Comparison of ENCODE assay signal across 26 mouse cellular contexts in the genomic region with DNA sequence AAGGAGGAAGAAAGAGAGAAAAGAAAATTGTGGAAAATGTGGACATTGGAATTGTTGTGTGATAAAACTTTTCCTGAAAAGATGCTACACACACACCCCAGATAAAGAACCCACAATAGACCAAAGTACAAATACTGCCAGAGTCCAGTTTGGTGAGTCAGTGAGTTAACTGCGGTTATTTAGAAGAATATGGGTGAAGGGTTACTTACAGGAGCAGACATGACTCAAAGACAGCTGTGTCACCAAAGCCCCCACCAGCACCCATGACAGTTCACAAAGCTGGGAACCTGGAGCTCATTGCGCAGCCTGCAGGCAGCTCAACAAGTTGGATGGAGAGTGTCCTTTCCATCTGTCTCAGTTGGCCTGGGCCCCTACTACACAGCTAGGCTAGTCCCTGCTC. TPM values are rescaled to one million over a fixed set of nuclear protein-coding genes. Genes with fewer than 3 reads are reported as not detected.
DNase-seq lines count a peak whose midpoint lies in the region; ATAC-seq and TF ChIP-seq lines count a peak whose summit lies in the region.
"Had no signal": no experiment of that assay in that cellular context is flagged by ENCODE, and none has a peak within 500 bp of the region (broad histone marks: within the 10 kb centered on the region; RNA-seq: fewer than 3 reads in every experiment).

No protein-coding gene starts in this region.

- H3K4me1 ChIP-seq in intestine, embryonic 16.5 days (ENCODE audit: control insufficient read depth, insufficient read depth, low read length) = peaks cover 11% of the 10 kb centered on the region
- no peaks in the 10 kb centered on the region for H3K4me1 ChIP-seq in stomach, postnatal 0 days (replicated peaks; ENCODE audit: control insufficient read depth, insufficient read depth)
- H3K4me1 ChIP-seq: embryonic facial prominence, embryonic 15.5 days had no signal

- no peaks in the 10 kb centered on the region for H3K36me3 ChIP-seq in C2C12 (ENCODE audit: control insufficient read depth, insufficient read depth)
- H3K36me3 ChIP-seq in intestine, embryonic 16.5 days (ENCODE audit: control insufficient read depth, insufficient read depth, low read length) = no peaks in the 10 kb centered on the region
- H3K36me3 ChIP-seq in stomach, postnatal 0 days (ENCODE audit: control insufficient read depth, insufficient read depth, low read length) = no peaks in the 10 kb centered on the region
- H3K36me3 ChIP-seq: embryonic facial prominence, embryonic 13.5 days; embryonic facial prominence, embryonic 15.5 days; forebrain, embryonic 10.5 days; forebrain, embryonic 12.5 days had no signal

- TF ChIP-seq CTCF in C2C12 (IDR thresholded peaks at IDR 0.05; ENCODE audit: control insufficient read depth, insufficient read depth, insufficient read length) = no peak
- TF ChIP-seq CTCF in stomach, postnatal 0 days (IDR thresholded peaks at IDR 0.05; ENCODE audit: low read depth) = no peak

- H3K79me3 ChIP-seq in C2C12 (ENCODE audit: low read depth) = no peaks in the 10 kb centered on the region

- H3K4me2 ChIP-seq in intestine, embryonic 16.5 days (ENCODE audit: low read depth, low read length) = no peak overlapping the region
- H3K4me2 ChIP-seq in stomach, postnatal 0 days (replicated peaks; ENCODE audit: low read depth) = no peak overlapping the region
- H3K4me2 ChIP-seq: embryonic facial prominence, embryonic 13.5 days; embryonic facial prominence, embryonic 15.5 days; forebrain, embryonic 12.5 days had no signal

- no peaks in the 10 kb centered on the region for H3K79me2 ChIP-seq in C2C12 (ENCODE audit: control insufficient read depth, insufficient read depth)

- WGBS in intestine, embryonic 16.5 days = 79% methylated on average over 2 of the region's 2 CpGs
- WGBS in stomach, postnatal 0 days = 86% methylated on average over 2 of the region's 2 CpGs

- no peak overlapping the region for H3K4me3 ChIP-seq in C2C12 (ENCODE audit: insufficient read depth, poor library complexity, severe bottlenecking)
- H3K4me3 ChIP-seq in intestine, embryonic 16.5 days (ENCODE audit: low read length) = no peak overlapping the region
- H3K4me3 ChIP-seq in stomach, postnatal 0 days (ENCODE audit: low read depth, low read length) = no peak overlapping the region
- H3K4me3 ChIP-seq: embryonic facial prominence, embryonic 13.5 days; embryonic facial prominence, embryonic 15.5 days; erythroblast, embryonic 14.5 days; forebrain, embryonic 10.5 days; forebrain, embryonic 12.5 days had no signal

- H3K9me3 ChIP-seq in intestine, embryonic 16.5 days (ENCODE audit: control insufficient read depth, low read length) = no peaks in the 10 kb centered on the region
- no peaks in the 10 kb centered on the region for H3K9me3 ChIP-seq in stomach, postnatal 0 days (ENCODE audit: control insufficient read depth, low read length)
- H3K9me3 ChIP-seq: embryonic facial prominence, embryonic 13.5 days; embryonic facial prominence, embryonic 15.5 days; forebrain, embryonic 12.5 days had no signal

- no peak overlapping the region for H3K9ac ChIP-seq in intestine, embryonic 16.5 days (ENCODE audit: low read depth, low read length)
- H3K9ac ChIP-seq in stomach, postnatal 0 days (ENCODE audit: low read length) = no peak overlapping the region
- H3K9ac ChIP-seq: embryonic facial prominence, embryonic 13.5 days; embryonic facial prominence, embryonic 15.5 days; forebrain, embryonic 12.5 days had no signal

- no peak overlapping the region for H3ac ChIP-seq in C2C12 (ENCODE audit: control insufficient read depth, insufficient read length, low read depth)

- DNase-seq in stomach, postnatal 0 days (ENCODE audit: low spot score) = no peak
- DNase-seq in heart, adult 8-10 months (ENCODE audit: low spot score) = no peak
- no peak for DNase-seq in kidney, postnatal 4 days
- DNase-seq: adrenal gland, adult 2 months; adrenal gland, postnatal 10 days; adrenal gland, postnatal 25 days; B cell, adult 2 months; cerebellum, adult 11 months; cerebellum, adult 18-20 months; cerebellum, adult 8-10 months; cerebellum, adult 9-11 months; cerebellum, postnatal 14 days; cerebellum, postnatal 36 days; embryo, embryonic 11 days had no signal

- no peak for TF ChIP-seq EP300 in stomach, postnatal 0 days (optimal IDR thresholded peaks at IDR 0.05)

- ATAC-seq in intestine, embryonic 16.5 days = peak; percentile 85
- peak; percentile 49; the same call in 1 of the 2 replicates for ATAC-seq in stomach, postnatal 0 days (ENCODE audit: low FRiP score, low TSS enrichment)
- ATAC-seq: forebrain, embryonic 14.5 days; forebrain, embryonic 16.5 days had no signal

- no peak overlapping the region for H3K27ac ChIP-seq in intestine, embryonic 16.5 days (ENCODE audit: low read length)
- H3K27ac ChIP-seq in stomach, postnatal 0 days (replicated peaks) = no peak overlapping the region
- H3K27ac ChIP-seq: embryonic facial prominence, embryonic 13.5 days; embryonic facial prominence, embryonic 15.5 days; forebrain, embryonic 10.5 days; forebrain, embryonic 12.5 days had no signal

- H3K27me3 ChIP-seq in C2C12 (ENCODE audit: control insufficient read depth, insufficient read depth, insufficient read length) = no peaks in the 10 kb centered on the region
- no peaks in the 10 kb centered on the region for H3K27me3 ChIP-seq in intestine, embryonic 16.5 days (replicated peaks; ENCODE audit: control insufficient read depth, insufficient read depth, low read length)
- no peaks in the 10 kb centered on the region for H3K27me3 ChIP-seq in stomach, postnatal 0 days (ENCODE audit: control insufficient read depth, insufficient read depth, low read length)

TF ChIP-seq in C2C12, 6 proteins besides CTCF, POLR2A, EP300 and RAD21:
- no peak for TF ChIP-seq MYOG (IDR thresholded peaks at IDR 0.05; ENCODE audit: control insufficient read depth, extremely low read depth, insufficient read length)
- TF ChIP-seq CEBPB (IDR thresholded peaks at IDR 0.05; ENCODE audit: low read depth) = no peak
- peak; percentile 83 for TF ChIP-seq MYOD1 (IDR thresholded peaks at IDR 0.05; ENCODE audit: control insufficient read depth, insufficient read length, low read depth)
- no peak for TF ChIP-seq FOSL1 (IDR thresholded peaks at IDR 0.05; ENCODE audit: insufficient read depth, low read length, poor library complexity, severe bottlenecking)

RNA-seq across cellular contexts. Expression of a gene that starts 31.7 kb away (rescaled TPM):
- polyA plus RNA-seq in C2C12 (2012; fragmentation: generic; extraction: Trizol) = 0.33 TPM
- 0.15 and 0.20 TPM in 2 replicates for polyA plus RNA-seq in intestine, embryonic 16.5 days (2015; fragmentation: Nextera tagmentation; extraction: Ambion mirVana)
- polyA plus RNA-seq in stomach, postnatal 0 days (2015; fragmentation: Nextera tagmentation; extraction: Ambion mirVana) = 0.07 and 0.16 TPM in 2 replicates
- total RNA-seq in heart, adult 8-10 months (2022) = not detected
- total RNA-seq: adrenal gland, adult 2 months; adrenal gland, postnatal 10 days; adrenal gland, postnatal 25 days; adrenal gland, postnatal 4 days; common myeloid progenitor, adult 5-6 weeks; MEL had no signal
- polyA plus RNA-seq: adrenal gland, adult 2 months; erythroblast, embryonic 14.5 days had no signal
